Mouse (Mus musculus) bone marrow macrophage, adult 2 months (primary cell): ENCODE results near the gene Cmtr1. TPM values are rescaled to one million over a fixed set of nuclear protein-coding genes. Genes with fewer than 3 reads are reported as not detected.

Source experiments
- H3K27ac ChIP-seq: 2 replicates; pipeline ENCODE4 v1.5.1; 2012; ENCODE audit warnings: low read depth, low read length; ENCODE audit not compliant: insufficient read depth
- H3K4me1 ChIP-seq: 2 replicates; pipeline ENCODE4 v1.6.1; 2012; ENCODE audit warnings: low read length; ENCODE audit not compliant: control insufficient read depth, insufficient read depth
- H3K4me3 ChIP-seq: 2 replicates; pipeline ENCODE4 v1.5.1; 2012; ENCODE audit warnings: mild to moderate bottlenecking, low read length, moderate library complexity; ENCODE audit not compliant: insufficient read depth
- CTCF ChIP-seq: IDR thresholded peaks from 2 replicates; pipeline ENCODE4 v1.5.1; 2012; ENCODE audit warnings: low read depth, mild to moderate bottlenecking, low read length, moderate library complexity
- POLR2A ChIP-seq: IDR thresholded peaks from 2 replicates; pipeline ENCODE4 v1.6.1; 2012; ENCODE audit warnings: mild to moderate bottlenecking, low read depth, low read length, borderline replicate concordance
- polyA plus RNA-seq: library from polyadenylated mRNA; stranded (reverse); fragments of >200 nt; gene quantifications from 2 replicates; pipeline ENCODE4 v1.2.4, GENCODE M21; 2012; ENCODE audit not compliant: missing spikeins, insufficient read depth, insufficient read length

Gene Cmtr1
- polyA plus RNA-seq, 1 experiment: 60.7 TPM

DNA sequence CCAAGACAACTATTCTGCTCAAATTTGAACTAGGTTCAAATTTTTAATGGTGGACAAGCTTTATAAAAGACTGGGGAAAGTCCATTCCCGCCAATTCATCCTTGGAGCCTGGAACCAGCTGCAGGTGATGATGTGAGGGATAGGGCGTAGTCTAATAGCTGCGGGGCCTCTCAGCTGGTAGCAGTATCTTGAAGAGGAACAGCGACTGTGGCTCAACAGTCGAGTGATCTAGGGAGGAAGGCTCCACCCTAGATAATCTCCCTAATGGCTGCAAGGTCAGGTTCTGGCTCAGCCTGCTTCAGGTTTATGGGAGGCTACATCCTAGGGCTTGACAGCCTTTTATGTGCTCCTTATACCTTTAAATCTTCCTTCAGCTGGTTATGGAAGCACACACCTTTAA is 30.8 kb upstream of the Cmtr1 start:
- Histone ChIP-seq H3K4me3 (no peak overlapping the region), H3K4me1 (no peaks in the 10 kb centered on the region), H3K27ac (no peak overlapping the region)
- TF ChIP-seq CTCF: no peak
- TF ChIP-seq POLR2A: no peak

DNA sequence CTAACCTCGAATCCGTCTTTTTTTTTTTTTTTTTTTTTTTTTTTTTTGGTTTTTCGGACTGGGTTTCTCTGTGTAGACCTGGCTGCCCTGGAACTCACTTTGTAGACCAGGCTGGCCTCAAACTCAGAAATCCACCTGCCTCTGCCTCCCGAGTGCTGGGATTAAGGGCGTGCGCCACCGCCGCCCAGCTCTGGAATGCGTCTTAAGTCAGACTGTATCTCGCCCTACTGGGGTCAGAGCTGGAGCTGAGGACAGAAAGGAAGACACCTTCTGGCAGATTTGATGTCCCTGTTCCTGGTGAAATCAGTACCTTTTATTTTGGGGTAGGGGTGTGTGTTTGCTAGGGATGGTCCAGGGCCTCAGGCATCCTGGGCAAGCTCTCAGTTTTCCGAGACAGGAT is 28.1 kb upstream of the Cmtr1 start:
- H3K4me1 ChIP-seq: no peaks in the 10 kb centered on the region
- no peak overlapping the region for H3K4me3 ChIP-seq
- TF ChIP-seq POLR2A: no peak
- TF ChIP-seq CTCF: no peak
- no peak overlapping the region for H3K27ac ChIP-seq

DNA sequence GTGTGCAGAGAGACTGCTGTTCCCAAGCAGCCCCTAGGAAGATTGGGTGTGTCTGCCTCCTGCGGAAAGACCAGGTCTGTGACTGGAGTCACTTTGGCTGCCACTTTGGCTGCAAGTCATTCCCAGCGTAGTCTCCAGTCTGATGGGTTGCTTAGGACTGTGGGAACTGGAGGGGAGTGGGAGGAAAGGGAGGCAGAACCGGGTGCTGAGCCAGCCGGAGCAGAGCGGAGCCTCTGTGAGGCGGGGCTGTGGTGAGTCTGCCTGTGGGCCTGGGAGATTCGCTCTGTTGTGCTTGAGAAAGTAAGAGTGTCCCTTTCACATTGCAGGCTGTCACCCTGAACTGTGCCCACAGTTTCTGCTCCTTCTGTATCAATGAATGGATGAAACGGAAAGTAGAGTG is 24.9 kb upstream of the Cmtr1 start:
- no peak for TF ChIP-seq CTCF
- Histone ChIP-seq H3K4me1 (no peaks in the 10 kb centered on the region), H3K4me3 (no peak overlapping the region), H3K27ac (no peak overlapping the region)

DNA sequence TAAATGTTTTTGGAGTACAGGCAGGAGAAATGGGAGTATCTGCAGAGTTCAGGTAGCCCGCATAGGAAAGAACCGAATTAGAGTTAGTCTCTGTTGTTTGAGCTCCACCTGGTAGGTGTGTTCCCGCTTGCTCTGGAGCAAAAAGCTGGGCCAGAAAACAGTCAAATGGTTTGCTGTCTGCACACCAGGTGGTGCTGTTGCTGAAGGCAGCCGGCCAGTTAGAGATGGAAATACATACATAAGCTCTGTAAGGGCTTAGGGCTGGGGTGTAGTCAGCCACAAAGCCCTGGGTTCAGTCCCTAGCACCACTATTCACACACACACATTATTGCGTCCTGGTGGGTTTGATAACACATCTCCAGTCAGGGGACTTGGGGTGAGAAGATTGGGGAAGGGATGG is 24.3 kb upstream of the Cmtr1 start:
- no peak overlapping the region for H3K27ac ChIP-seq
- H3K4me3 ChIP-seq: no peak overlapping the region
- no peaks in the 10 kb centered on the region for H3K4me1 ChIP-seq
- no peak for TF ChIP-seq POLR2A

DNA sequence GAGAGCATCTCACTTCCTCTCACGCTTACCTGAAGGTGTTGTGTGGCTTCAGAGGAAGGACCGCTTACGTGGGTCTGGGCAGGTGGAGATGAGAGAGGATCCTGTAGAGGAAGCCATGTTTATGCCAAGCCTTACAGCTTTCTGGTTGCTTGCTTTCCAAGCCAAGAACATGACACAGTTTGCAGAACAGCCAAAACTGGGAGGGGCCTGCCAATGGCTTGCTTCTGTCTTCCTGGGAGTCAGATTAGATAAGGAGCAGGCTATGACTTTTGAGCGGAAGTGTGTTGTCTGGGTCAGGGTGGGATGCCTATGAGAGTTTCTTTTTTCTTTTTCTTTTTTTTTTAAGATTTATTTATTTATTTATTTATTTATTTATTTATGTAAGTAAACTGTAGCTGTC is 23.0 kb upstream of the Cmtr1 start:
- Histone ChIP-seq H3K4me3 (no peak overlapping the region), H3K27ac (no peak overlapping the region)

DNA sequence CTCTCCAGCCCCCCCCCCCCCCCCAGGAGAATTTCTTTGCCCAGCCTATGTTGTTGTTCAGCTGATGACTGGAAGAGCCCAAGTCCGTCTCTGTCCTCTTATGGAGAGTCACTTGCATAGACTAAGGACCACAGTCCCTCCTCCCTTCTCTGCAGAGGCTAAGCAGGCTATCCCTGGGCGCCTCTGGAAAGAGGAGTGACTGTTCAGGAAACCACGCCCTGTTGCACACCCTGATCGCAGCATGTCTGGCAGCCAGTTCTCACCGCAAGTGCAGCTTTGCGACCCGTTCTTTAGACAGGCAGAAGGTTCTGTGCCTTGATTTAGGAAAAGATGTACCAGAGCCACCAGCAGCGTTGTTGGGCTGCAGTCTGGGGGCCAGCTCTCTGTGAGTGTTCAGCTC is 22.5 kb upstream of the Cmtr1 start:
- TF ChIP-seq CTCF (no peak), POLR2A (no peak)
- Histone ChIP-seq H3K27ac (no peak overlapping the region), H3K4me3 (no peak overlapping the region), H3K4me1 (no peaks in the 10 kb centered on the region)

More for the DNA sequence above, 23.0 kb upstream of the Cmtr1 start:
- no peak for TF ChIP-seq CTCF
- no peak for TF ChIP-seq POLR2A
- H3K4me1 ChIP-seq: no peaks in the 10 kb centered on the region

DNA sequence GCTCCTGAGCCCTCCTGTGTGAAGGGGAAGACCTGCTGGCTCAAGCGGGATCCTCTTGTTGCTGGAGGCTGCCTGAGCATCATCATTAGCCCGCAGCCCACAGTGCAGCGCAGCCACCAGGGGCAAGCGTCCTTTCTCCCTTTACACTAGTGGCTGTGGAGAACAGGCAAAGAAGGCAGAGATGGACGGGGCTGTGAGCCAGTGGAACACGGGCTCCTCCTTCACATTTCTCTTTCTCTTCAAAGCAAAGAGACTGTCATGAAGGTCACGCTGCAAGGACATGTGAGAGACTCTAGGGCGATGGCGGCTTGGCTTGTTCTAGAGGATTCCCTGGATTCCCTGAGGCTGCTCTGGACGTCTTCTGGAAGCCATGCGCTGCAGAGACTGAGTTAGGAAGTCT is 19.4 kb upstream of the Cmtr1 start:
- no peak overlapping the region for H3K27ac ChIP-seq
- H3K4me3 ChIP-seq: no peak overlapping the region
- TF ChIP-seq POLR2A (no peak), CTCF (no peak)
- H3K4me1 ChIP-seq: no peaks in the 10 kb centered on the region

DNA sequence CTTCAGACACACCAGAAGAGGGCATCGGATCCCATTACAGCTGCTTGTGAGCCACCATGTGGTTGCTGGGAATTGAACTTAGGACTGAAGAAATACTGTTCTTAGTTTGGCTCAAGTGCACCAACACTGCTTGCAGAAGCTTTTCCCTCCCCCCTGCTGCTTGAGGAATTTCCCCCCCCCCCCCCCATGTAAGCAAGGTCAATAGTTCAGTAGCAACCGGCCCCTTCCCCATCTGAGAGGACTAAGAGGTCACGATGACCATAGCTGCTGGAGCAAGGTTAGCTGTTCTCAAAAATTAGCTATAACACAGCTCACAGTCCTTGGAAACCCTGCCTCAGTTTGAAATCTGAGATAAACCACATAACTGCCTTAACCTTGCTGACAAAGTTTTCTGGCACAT is 18.2 kb upstream of the Cmtr1 start:
- TF ChIP-seq POLR2A: no peak
- TF ChIP-seq CTCF: no peak
- Histone ChIP-seq H3K4me1 (no peaks in the 10 kb centered on the region), H3K27ac (no peak overlapping the region), H3K4me3 (no peak overlapping the region)

DNA sequence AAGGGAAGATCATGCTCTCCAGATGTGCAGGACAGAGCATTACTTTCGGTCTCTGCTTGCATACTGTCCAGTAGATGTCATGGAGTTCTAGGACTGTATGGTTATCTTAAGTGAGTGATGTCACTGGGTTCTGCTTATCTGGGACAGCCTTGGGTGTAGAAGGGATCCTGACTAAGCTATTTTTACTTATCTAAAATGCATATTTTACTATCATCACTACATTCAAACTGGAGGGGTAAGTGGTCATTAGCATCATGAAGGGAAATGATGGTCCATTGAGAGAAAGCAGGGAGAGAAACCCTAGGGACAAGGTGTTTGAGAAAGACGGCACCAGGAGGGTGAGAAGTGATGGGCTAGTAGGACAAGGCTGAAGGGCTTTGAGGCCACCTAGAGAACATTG is 2.1 kb upstream of the Cmtr1 start:
- Histone ChIP-seq H3K4me3 (no peak overlapping the region), H3K27ac (no peak overlapping the region), H3K4me1 (peaks cover 2% of the 10 kb centered on the region; the same call in 1 of the 2 replicates)
- TF ChIP-seq CTCF: no peak
- no peak for TF ChIP-seq POLR2A

DNA sequence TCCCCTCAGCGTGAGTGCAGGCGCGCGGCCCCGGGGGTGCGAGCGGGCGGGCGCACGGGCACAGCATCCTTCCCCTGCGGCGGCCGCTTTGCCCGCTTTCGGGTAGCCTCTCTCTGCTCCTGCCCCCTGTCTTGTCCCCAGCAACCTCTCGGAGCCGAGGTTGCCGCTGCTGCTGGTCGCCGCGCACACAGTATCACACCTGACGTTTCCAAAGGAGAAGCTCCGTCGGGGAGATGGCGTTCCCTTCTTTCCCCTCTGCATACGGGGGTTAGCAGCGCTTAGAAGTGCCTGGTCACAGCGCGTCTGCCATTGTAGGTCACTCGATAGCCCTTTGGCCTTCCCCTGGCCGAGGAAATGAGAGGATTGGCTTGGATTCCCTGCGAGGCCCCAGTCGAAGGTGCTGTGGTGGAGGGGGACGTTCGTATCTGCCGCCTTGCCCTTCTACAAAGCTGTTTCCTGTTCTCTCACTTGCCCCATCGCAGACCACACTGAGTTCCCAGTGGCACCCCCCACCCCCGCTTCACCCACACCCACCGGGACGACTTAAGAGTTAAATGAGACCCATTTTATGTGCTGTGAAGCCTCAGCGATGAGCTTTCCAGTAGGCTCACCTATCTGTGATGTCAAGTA is 482 bp downstream of the Cmtr1 start:
- TF ChIP-seq POLR2A: 0 out of 2 replicates have a peak, but pooled peaks have one; percentile 1
- no peak for TF ChIP-seq CTCF
- Histone ChIP-seq H3K27ac (peak overlapping the region; percentile 74), H3K4me1 (peaks cover 3% of the 10 kb centered on the region; the same call in 1 of the 2 replicates), H3K4me3 (peak overlapping the region; percentile 98)

DNA sequence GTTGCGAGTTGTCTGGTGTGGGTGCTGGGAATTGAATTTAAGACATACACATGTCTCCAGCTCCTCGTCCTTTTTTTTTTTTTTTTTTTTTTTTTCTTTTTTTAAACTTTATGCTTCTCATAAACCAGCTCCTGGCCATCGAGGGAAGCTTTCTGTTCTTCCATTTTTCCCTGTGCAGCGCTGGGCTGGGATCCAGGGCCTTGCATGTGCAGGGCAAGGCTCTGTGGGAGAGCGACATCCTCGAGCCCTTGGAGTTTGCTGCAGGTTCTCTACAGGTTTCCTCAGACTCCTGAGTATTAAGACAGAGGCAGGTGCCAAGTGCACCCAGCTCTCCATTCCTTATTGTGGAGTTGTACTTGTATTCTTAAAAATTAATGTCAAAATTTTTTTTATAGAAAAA is 1.8 kb downstream of the Cmtr1 start:
- TF ChIP-seq CTCF: no peak
- no peak for TF ChIP-seq POLR2A
- Histone ChIP-seq H3K4me3 (no peak overlapping the region), H3K4me1 (peaks cover 3% of the 10 kb centered on the region; the same call in 1 of the 2 replicates), H3K27ac (no peak overlapping the region)
